Mouse (Mus musculus) megakaryocyte, embryonic 14.5 days (primary cell): ENCODE results near the gene Hist2h3b. TPM values are rescaled to one million over a fixed set of nuclear protein-coding genes. Genes with fewer than 3 reads are reported as not detected.
"Not testable (repeated sequence)": the region's sequence is repeated elsewhere in the genome, so short reads cannot be mapped to it uniquely, and the experiment has no call there.

Experiments
- H3K27me3 ChIP-seq: replicated peaks from 2 replicates; pipeline ENCODE3; 2012; ENCODE audit warnings: inconsistent platforms
- H3K36me3 ChIP-seq: replicated peaks from 2 replicates; pipeline ENCODE3; 2012; ENCODE audit warnings: low read length, inconsistent platforms, mixed read lengths
- H3K4me1 ChIP-seq: 2 replicates; pipeline ENCODE4 v1.6.1; 2012; ENCODE audit warnings: inconsistent platforms
- H3K4me3 ChIP-seq: replicated peaks from 2 replicates; pipeline ENCODE3; 2012; ENCODE audit warnings: moderate library complexity, mild to moderate bottlenecking, inconsistent platforms
- H3K9me3 ChIP-seq: 2 replicates; pipeline ENCODE4 v1.6.1; 2012; ENCODE audit warnings: inconsistent platforms
- FLI1 ChIP-seq: IDR thresholded peaks from 2 replicates; pipeline ENCODE4 v1.6.1; 2012; ENCODE audit warnings: low read length, inconsistent platforms, mixed read lengths
- GATA1 ChIP-seq: IDR thresholded peaks from 3 replicates; pipeline ENCODE4 v1.6.1; 2012; ENCODE audit warnings: mixed read lengths, low read length, inconsistent platforms, borderline replicate concordance
- polyA plus RNA-seq: library from polyadenylated mRNA; stranded (reverse); fragments of >175 nt; gene quantifications from 2 replicates; pipeline ENCODE4 v1.2.3, GENCODE M21; 2012; ENCODE audit warnings: low replicate concordance; ENCODE audit not compliant: insufficient read depth

The Hist2h3b gene
- polyA plus RNA-seq, 1 experiment, result 84.7 TPM

- H3K9me3 ChIP-seq, result peaks cover 12% of the 10 kb centered on the region
- no peaks in the 10 kb centered on the region for H3K36me3 ChIP-seq
- TF ChIP-seq GATA1 (no peak), FLI1 (no peak)
- H3K4me1 ChIP-seq, result peaks cover 7% of the 10 kb centered on the region
- peaks cover 35% of the 10 kb centered on the region for H3K27me3 ChIP-seq
- no peak overlapping the region for H3K4me3 ChIP-seq
Observed at GRCm38 (mm10) chr3:96284457-96284856, 16.0 kb downstream of the Hist2h3b start.

GRCm38 (mm10) chr3:96287334-96287733 is 18.9 kb downstream of the Hist2h3b start:
- Histone ChIP-seq H3K27me3 (peaks cover 23% of the 10 kb centered on the region), H3K9me3 (peaks cover 12% of the 10 kb centered on the region)
- not testable (repeated sequence) for H3K4me1 ChIP-seq, H3K4me3 ChIP-seq, H3K36me3 ChIP-seq

- TF ChIP-seq FLI1 (no peak), GATA1 (no peak)
- H3K27me3 ChIP-seq, result peaks cover 10% of the 10 kb centered on the region
- peaks cover 21% of the 10 kb centered on the region for H3K4me1 ChIP-seq
- peaks cover 12% of the 10 kb centered on the region for H3K9me3 ChIP-seq
- H3K4me3 ChIP-seq, result no peak overlapping the region
- no peaks in the 10 kb centered on the region for H3K36me3 ChIP-seq
Observed at GRCm38 (mm10) chr3:96289201-96289600, 20.7 kb downstream of the Hist2h3b start.

DNA sequence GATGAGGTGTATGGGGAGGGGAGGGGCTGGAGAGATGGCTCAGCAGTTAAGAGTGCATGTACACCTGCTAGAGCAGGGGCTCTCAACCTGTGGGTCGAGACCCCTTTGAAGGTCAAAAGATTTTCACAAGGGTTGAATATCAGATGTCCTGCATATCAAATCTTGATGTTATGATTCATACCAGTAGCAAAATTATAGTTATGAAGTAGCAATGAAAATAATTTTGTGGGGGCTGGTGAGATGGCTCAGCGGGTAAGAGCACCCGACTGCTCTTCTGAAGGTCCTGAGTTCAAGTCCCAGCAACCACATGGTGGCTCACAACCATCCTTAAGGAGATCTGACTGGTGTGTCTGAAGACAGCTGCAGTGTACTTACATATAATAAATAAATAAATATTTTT is 22.3 kb downstream of the Hist2h3b start:
- not testable (repeated sequence) for H3K27me3 ChIP-seq, H3K4me3 ChIP-seq, H3K9me3 ChIP-seq, H3K36me3 ChIP-seq
- peaks cover 21% of the 10 kb centered on the region for H3K4me1 ChIP-seq

DNA sequence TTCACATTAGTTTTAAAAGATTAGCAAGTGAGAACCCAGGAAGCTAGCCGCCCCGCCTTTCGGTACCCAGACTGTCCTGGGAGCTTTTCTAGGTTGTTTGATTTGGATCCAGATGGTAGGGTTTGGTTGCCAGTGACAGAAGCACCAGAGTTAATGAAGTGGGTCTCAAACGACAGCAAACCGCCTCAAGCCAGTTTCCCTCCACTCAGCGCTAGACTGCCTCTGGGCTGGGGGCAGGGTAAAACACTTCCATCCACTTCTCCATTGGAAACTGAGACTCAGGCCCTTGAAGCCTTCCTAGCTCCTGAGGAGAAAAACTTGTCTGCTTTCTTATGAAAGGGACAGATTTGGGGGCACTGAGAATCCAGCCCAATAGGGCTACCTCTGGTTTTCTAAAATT is 24.2 kb downstream of the Hist2h3b start:
- H3K9me3 ChIP-seq, result no peaks in the 10 kb centered on the region
- H3K36me3 ChIP-seq, result no peaks in the 10 kb centered on the region
- TF ChIP-seq FLI1, result no peak
- TF ChIP-seq GATA1, result no peak
- peaks cover 4% of the 10 kb centered on the region for H3K27me3 ChIP-seq
- peaks cover 21% of the 10 kb centered on the region for H3K4me1 ChIP-seq
- no peak overlapping the region for H3K4me3 ChIP-seq

GRCm38 (mm10) chr3:96293368-96293767 is 24.9 kb downstream of the Hist2h3b start:
- Histone ChIP-seq H3K36me3 (no peaks in the 10 kb centered on the region), H3K9me3 (no peaks in the 10 kb centered on the region), H3K4me1 (peaks cover 21% of the 10 kb centered on the region), H3K27me3 (peaks cover 4% of the 10 kb centered on the region), H3K4me3 (peak overlapping the region; percentile 83)
- TF ChIP-seq GATA1 (no peak), FLI1 (no peak)

- H3K9me3 ChIP-seq, result no peaks in the 10 kb centered on the region
- TF ChIP-seq FLI1 (no peak), GATA1 (no peak)
- peaks cover 6% of the 10 kb centered on the region for H3K27me3 ChIP-seq
- peaks cover 21% of the 10 kb centered on the region for H3K4me1 ChIP-seq
- no peaks in the 10 kb centered on the region for H3K36me3 ChIP-seq
- H3K4me3 ChIP-seq, result peak within 1 kb of the TSS; percentile 83
Observed at GRCm38 (mm10) chr3:96293787-96294186, 25.3 kb downstream of the Hist2h3b start, which contains the start of gene Fcgr1. Fcgr1 (minus strand) TSS chr3:96293969.

DNA sequence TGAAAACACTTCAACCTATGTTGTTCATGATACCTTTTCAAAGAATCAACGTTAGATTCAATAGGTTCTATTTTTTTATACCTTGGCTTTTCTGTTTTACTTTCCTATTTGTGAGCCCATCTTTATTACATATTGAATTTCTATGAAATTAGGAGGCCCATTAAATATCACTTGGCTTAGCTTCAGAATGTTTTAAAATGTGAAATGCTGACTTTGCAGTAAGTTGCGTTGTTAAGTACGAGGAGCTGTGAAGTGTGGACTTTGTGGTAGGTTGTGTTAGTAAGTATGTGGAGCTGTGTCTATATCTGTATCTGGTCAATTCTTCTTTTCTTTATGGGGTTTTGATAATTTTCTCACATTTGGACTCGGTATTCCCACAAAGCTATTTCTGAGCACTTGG is 29.9 kb downstream of the Hist2h3b start:
- H3K27me3 ChIP-seq, result peaks cover 33% of the 10 kb centered on the region
- no peak overlapping the region for H3K4me3 ChIP-seq
- H3K9me3 ChIP-seq, result no peaks in the 10 kb centered on the region
- no peaks in the 10 kb centered on the region for H3K36me3 ChIP-seq
- TF ChIP-seq FLI1, result no peak
- no peak for TF ChIP-seq GATA1
- peaks cover 24% of the 10 kb centered on the region for H3K4me1 ChIP-seq

DNA sequence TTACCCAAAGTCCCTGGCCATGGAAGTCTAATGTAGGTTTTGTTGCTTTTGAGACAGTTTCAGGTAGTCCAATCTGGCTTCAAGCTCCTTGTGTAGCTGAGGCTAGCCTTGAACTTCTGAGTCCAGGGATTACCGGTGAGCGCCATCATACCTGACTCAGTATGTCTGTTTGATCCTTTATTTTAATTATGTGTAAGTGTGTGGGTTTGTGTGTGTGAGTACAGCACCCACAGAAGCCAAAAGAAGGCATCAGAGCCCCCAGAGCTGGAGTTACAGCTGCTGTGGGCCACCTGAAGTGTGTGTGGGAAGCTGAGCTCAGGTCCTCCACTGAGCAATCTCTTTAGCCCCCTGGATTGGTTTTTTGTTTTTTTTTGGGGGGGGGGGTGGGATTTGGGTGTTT is 31.1 kb downstream of the Hist2h3b start:
- Histone ChIP-seq H3K4me3 (no peak overlapping the region), H3K4me1 (peaks cover 15% of the 10 kb centered on the region), H3K9me3 (0 out of 2 replicates have a peak, but pooled peaks cover 4% of the 10 kb centered on the region), H3K27me3 (peaks cover 37% of the 10 kb centered on the region), H3K36me3 (no peaks in the 10 kb centered on the region)
- no peak for TF ChIP-seq FLI1
- TF ChIP-seq GATA1, result no peak

GRCm38 (mm10) chr3:96300706-96301529 is 32.5 kb downstream of the Hist2h3b start:
- H3K4me3 ChIP-seq, result peak overlapping the region; percentile 86
- H3K27me3 ChIP-seq, result peaks cover 44% of the 10 kb centered on the region
- H3K9me3 ChIP-seq, result 0 out of 2 replicates have a peak, but pooled peaks cover 7% of the 10 kb centered on the region
- no peaks in the 10 kb centered on the region for H3K36me3 ChIP-seq
- peaks cover 18% of the 10 kb centered on the region for H3K4me1 ChIP-seq
- TF ChIP-seq GATA1, result no peak
- no peak for TF ChIP-seq FLI1
